Mouse (Mus musculus) embryonic fibroblast, embryonic 13.5 days (primary cell): ENCODE data around the gene A430005L14Rik. TPM values are rescaled to one million over a fixed set of nuclear protein-coding genes. Genes with fewer than 3 reads are reported as not detected.
A peak's percentile ranks its signal among the peaks of the same experiment; 100 is the strongest.
"Not testable (repeated sequence)": the region's sequence is repeated elsewhere in the genome, so short reads cannot be mapped to it uniquely, and the experiment has no call there.

Experiments used
- H3K27ac ChIP-seq: 2 replicates; pipeline ENCODE4 v1.5.1; 2012; ENCODE audit warnings: low read length, control low read depth, inconsistent platforms; ENCODE audit not compliant: insufficient read depth
- H3K4me1 ChIP-seq: 2 replicates; pipeline ENCODE4 v1.6.1; 2011; ENCODE audit warnings: low read length; ENCODE audit not compliant: control insufficient read depth, insufficient read depth
- H3K4me3 ChIP-seq: 2 replicates; pipeline ENCODE4 v1.5.1; 2011; ENCODE audit warnings: mild to moderate bottlenecking, control low read depth, low read length; ENCODE audit not compliant: insufficient read depth
- CTCF ChIP-seq: IDR thresholded peaks from 2 replicates; pipeline ENCODE4 v1.5.1; 2011; ENCODE audit warnings: mild to moderate bottlenecking, control low read depth, low read length, moderate library complexity, borderline replicate concordance; ENCODE audit not compliant: insufficient read depth
- POLR2A ChIP-seq: IDR thresholded peaks from 2 replicates; pipeline ENCODE4 v1.6.1; 2011; ENCODE audit warnings: low read depth, mild to moderate bottlenecking, control low read depth, low read length, moderate library complexity
- polyA plus RNA-seq: library from polyadenylated mRNA; stranded (reverse); fragments of >200 nt; gene quantifications from 2 replicates; pipeline ENCODE4 v1.2.4, GENCODE M21; 2011; ENCODE audit warnings: low read depth; ENCODE audit not compliant: missing spikeins, insufficient read length

A430005L14Rik gene
- polyA plus RNA-seq, result 14.2 and 18.5 TPM in 2 replicates

DNA sequence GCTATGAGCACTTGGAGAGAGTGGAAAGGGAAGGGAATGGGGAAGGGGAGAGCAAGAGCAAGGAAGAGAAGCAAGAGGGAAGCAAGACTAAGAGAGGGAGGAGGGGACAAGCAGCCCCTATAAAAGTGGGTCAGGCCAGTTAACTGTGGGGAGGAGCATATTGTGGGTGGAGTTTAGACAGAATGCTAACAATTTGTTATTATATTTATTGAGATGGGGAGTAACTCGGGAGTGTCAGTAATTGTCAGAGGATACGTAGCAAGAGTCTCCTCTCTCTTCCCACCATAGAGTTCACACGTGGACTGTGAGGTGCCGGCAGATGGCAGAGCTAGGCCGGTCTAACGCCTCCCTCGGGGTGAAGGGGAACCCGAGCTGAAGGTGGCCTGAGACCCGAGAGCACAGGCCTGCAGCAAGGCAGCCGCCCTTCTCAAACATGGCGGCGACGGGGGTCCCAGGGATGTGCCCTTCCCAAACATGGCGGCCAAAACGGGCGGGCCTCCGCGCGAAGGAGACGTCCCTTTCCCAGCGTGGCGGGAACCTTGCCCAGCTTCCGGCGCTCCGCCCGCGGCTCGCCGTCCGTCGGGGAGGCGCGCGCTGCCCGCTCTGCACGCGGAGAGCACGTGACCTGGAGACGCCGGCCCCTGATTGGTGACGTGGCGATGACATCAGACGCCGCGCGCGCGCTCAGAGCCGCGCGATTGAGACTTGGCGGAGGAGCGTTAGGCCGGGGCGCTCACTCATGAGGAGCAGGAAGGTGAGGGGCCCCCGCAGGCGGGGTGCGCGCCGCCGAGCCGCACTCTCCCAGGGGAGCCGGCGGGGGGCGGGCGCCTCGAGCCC lies at the start of gene A430005L14Rik:
A430005L14Rik (plus strand) TSS at position 669 of the 837 bp plus-strand sequence.
- no peak for TF ChIP-seq CTCF
- peak; percentile 53 for TF ChIP-seq POLR2A
- Histone ChIP-seq H3K4me3 (peak within 1 kb of the TSS; percentile 91), H3K4me1 (no peaks in the 10 kb centered on the region), H3K27ac (peak within 1 kb of the TSS; percentile 27)

DNA sequence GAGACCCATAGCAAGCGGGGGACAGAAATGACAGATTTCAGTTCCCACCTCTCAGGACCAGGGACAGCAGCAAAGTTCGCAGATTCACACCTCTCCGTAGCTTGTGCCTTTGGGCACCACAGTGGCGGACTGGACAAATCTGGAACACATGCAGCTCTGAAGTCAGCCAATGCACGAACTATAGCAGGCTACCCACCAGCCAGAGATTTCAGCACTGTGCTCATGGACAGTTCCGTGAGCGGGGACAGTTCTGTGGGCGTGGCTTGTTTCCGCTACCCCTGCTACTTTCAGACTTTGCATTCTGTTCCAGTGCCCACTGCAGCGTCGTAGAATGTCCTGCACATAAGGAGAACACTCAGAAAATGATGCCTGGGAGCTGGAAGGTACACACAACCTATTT lies 49.5 kb upstream of the A430005L14Rik start:
- Histone ChIP-seq H3K4me3 (no peak overlapping the region), H3K4me1 (no peaks in the 10 kb centered on the region), H3K27ac (no peak overlapping the region)
- no peak for TF ChIP-seq POLR2A
- no peak for TF ChIP-seq CTCF

DNA sequence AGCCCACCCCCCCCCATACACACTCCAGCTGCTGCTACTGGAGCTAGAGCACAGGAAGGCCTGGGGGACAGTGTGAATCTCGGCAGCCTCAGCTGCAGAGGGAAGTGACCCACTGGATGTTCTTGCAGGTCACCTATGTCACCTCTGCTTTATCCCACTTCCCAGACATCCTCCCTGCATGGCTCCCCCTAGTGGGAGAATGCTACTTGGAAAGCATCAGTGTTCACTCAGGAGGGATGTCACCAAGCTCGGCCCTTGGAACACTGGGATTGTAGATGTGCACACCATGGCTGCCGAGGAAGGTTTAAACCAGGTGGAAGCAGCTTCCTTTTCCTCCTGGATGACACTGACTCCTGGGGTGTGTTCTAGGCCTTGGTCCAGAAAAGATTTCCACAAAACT lies 43.4 kb upstream of the A430005L14Rik start:
- no peak overlapping the region for H3K27ac ChIP-seq
- no peak for TF ChIP-seq POLR2A
- no peak for TF ChIP-seq CTCF
- no peaks in the 10 kb centered on the region for H3K4me1 ChIP-seq
- H3K4me3 ChIP-seq, result no peak overlapping the region

DNA sequence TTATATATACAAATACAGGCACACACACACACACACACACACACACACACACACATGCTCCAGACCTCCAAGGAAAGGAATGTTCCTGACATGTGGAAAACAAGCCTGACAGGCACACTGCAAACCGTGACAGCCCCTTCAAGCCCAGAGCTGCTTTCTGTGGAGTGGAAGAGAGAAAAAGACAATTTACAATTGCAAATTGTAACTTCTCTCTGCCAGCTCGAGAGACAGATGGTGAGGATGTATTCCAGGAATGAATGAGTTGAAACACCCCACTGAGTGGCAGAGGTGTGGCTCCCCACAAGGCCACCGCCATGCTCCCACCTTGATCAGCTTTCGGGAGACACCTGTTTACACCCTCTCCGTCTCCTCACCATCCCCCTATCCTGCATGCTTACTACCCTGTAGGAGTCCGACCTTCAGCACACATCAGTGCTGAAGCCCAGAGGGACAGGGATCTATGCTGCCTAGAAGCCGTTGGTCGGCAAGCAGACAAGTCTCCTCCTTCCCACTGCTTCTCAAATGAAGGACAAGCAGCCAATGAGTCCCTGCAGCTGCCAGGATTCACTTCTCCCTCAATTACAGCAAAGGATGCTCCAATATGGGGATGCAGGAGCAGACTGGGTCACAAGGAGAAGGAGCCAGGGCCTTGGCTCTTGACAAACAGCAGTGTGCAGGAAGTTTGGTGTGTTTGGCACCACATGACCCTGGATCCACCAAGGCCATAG lies 39.1 kb upstream of the A430005L14Rik start:
- Histone ChIP-seq H3K4me3 (no peak overlapping the region), H3K4me1 (no peaks in the 10 kb centered on the region), H3K27ac (no peak overlapping the region)
- TF ChIP-seq POLR2A (no peak), CTCF (no peak)

DNA sequence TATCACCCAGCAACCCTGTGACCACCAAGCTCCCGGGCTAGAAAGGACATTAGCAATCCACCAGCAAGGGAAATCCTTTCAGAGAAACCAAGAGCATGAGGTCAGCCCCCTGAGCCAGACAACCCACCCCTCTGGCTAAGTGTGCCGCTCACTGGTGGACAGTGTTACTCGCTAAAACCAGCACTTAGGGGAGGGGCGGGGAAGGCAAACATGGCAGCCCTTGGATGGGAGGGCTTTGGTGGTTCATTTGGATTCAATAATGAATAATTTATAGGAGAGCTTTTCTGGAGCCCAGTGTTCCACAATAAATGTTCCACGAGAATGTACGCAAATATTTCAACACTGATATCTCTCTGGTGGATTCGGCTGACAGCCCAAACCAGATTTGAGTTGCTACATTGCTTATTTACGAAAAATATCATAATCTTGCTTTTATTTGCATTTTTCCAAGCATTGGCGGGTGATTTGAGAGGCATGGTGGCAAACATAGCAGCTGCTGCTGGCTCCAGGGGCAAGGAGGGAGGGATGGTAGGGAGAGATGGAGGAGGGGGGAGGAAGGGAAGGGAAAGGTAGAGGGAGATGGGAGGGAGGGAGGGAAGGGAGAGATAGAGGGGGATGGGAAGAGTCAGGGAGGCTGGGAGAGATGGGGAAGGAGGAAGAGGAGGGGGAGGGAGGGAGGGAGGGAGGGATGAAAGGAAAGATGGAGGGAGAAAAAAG lies 36.4 kb upstream of the A430005L14Rik start:
- TF ChIP-seq CTCF (no peak), POLR2A (no peak)
- H3K4me3 ChIP-seq, result no peak overlapping the region
- H3K27ac ChIP-seq, result no peak overlapping the region
- no peaks in the 10 kb centered on the region for H3K4me1 ChIP-seq

DNA sequence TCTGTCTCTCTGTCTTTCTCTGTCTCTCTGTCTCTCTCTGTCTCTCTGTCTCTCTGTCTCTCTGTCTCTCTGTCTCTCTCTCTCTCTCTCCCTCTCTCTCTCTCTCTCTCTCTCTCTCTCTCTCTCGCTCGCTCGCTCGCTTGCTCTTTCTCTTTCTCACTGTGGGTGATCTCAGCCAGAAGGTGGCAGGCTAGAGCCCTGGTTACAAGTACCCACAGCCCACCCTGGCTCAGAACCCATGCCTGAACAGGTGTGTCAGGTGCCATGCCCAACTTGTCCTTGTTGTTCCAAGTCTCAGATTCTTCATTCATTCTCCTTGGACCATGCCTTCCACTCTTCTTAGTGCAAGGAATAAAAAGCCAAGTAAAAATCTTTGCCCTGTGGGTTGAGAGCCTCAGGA lies 34.9 kb upstream of the A430005L14Rik start:
- not testable (repeated sequence) for H3K4me3 ChIP-seq, H3K4me1 ChIP-seq, H3K27ac ChIP-seq

DNA sequence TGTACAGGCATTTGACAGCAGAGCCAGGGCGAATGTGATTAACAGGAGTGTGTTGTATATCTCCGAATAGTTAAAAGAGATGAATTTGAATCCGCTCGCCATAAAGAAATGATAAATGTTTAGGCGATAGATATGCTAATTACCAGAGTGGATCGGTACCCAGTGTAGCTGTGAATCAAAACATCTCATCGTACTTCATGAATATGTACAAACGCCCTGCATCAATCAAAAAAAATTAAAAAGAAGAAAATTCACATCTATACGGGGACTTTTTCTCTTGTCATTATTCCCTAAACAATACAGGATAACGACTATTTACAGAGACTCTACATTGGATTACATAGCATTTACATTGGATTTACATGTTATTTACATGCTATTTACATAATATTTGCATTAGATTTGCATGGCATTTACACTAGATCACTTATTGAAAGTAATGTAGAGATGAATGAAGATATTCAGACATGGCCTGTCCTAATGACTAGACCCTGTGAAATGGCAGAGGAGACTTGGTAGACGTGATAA lies 28.2 kb upstream of the A430005L14Rik start:
- Histone ChIP-seq H3K27ac (no peak overlapping the region), H3K4me3 (no peak overlapping the region), H3K4me1 (no peaks in the 10 kb centered on the region)
- TF ChIP-seq POLR2A (no peak), CTCF (no peak)

DNA sequence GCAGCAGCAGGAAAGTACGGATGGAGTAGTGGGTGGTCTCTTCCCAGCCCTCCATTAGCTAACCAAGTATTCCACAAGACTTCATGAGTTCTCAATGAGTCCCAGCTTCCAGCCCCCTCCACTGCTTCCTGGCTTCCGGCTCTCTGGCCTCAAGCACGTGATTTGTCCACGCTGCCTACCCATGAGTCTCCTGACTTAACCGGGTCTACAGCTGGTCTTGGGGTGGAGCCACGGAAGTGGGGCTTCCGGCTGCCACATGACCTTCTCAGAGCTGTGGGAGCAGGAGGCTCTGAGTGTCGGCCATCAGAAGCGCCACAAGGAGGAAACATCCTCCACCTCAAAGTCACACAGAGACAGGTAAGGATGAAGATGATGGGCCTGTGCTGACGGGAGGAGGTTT lies 27.6 kb upstream of the A430005L14Rik start:
- H3K27ac ChIP-seq, result no peak overlapping the region
- no peaks in the 10 kb centered on the region for H3K4me1 ChIP-seq
- TF ChIP-seq CTCF (no peak), POLR2A (no peak)
- no peak overlapping the region for H3K4me3 ChIP-seq

DNA sequence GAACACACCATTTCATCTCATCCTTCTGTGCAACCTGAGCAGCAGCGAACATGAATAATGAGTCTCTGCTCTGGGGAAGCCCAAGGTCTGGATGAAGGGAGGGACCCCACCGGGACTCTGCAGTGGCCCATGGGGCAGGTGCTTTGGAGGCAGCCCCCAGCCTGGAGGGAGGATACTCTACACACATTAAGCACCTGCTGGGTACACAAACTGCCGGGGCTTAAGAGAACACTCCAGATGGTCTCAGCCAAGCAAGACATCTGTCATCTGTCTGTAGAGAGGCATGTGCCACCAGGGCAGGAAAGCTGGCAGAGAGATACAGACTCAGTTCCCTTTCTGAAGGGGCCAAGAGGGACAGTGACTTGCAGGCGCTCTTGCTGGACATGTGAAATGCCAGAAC lies 27.1 kb upstream of the A430005L14Rik start:
- TF ChIP-seq CTCF (no peak), POLR2A (no peak)

More for the DNA sequence above, 27.1 kb upstream of the A430005L14Rik start:
- Histone ChIP-seq H3K4me1 (no peaks in the 10 kb centered on the region), H3K4me3 (no peak overlapping the region), H3K27ac (no peak overlapping the region)
